8 mouse cellular contexts compared by ENCODE assay signal in genomic region chr17:33919351-33920281, GRCm38 (mm10). TPM values are rescaled to one million over a fixed set of nuclear protein-coding genes. Genes with fewer than 3 reads are reported as not detected.
A peak's percentile ranks its signal among the peaks of the same experiment; 100 is the strongest.
DNase-seq lines count a peak whose midpoint lies in the region; ATAC-seq lines count a peak whose summit lies in the region.

No protein-coding gene starts in this region.

- peak overlapping the region; percentile 49; the same call in 1 of the 2 replicates for H3K27ac ChIP-seq in midbrain, embryonic 15.5 days

- H3K27me3 ChIP-seq in midbrain, embryonic 15.5 days (replicated peaks): no peaks in the 10 kb centered on the region

- H3K4me1 ChIP-seq in midbrain, embryonic 15.5 days: peaks cover 44% of the 10 kb centered on the region

- no peaks in the 10 kb centered on the region for H3K9me3 ChIP-seq in midbrain, embryonic 15.5 days

- H3K9ac ChIP-seq in midbrain, embryonic 15.5 days: peak overlapping the region; percentile 37

- intact Hi-C loops in gastrocnemius, postnatal 14 days (cut with DNase I; ENCODE audit: low total_unique reads): no loop called here

- WGBS in midbrain, embryonic 15.5 days: 1% methylated on average over 52 of the region's 52 CpGs

- no peaks in the 10 kb centered on the region; the same call in 1 of the 2 replicates for H3K36me3 ChIP-seq in midbrain, embryonic 15.5 days (replicated peaks)

- peak; percentile 59 to 65 for DNase-seq in right cerebral cortex, postnatal 10 days (ENCODE audit: low spot score in 2 of 2)
- no peak for DNase-seq in right cerebral cortex, postnatal 36 days (ENCODE audit: low spot score in 2 of 2)
- DNase-seq in cerebellum, postnatal 25 days: peak; percentile 59 to 76
- DNase-seq in gastrocnemius, postnatal 14 days: peak; percentile 75
- DNase-seq in induced T-regulatory cell, adult 2 months (ENCODE audit: low read depth): peak; percentile 96
- peak; percentile 92 for DNase-seq in liver
- DNase-seq in spleen, postnatal 36 days (ENCODE audit: low spot score in 2 of 2): peak; percentile 94 to 95

- ATAC-seq in midbrain, embryonic 15.5 days (replicated peaks): no peak

- peak overlapping the region; percentile 32 for H3K4me3 ChIP-seq in midbrain, embryonic 15.5 days

- H3K4me2 ChIP-seq in midbrain, embryonic 15.5 days: peak overlapping the region; percentile 56

RNA-seq across cellular contexts. Expression of gene Zbtb22, which starts 3.9 kb away (rescaled TPM):
- 10 to 100 TPM; 13.5 to 16.1 TPM for total RNA-seq in gastrocnemius, postnatal 14 days (2021)
- 18.1 and 18.3 TPM in 2 replicates for polyA plus RNA-seq in midbrain, embryonic 15.5 days (2015; fragmentation: Nextera tagmentation; extraction: Ambion mirVana)

RNA-seq across cellular contexts. Expression of gene Tapbp, which starts 3.9 kb away (rescaled TPM):
- 10 to 100 TPM; 32.9 to 35.7 TPM for total RNA-seq in gastrocnemius, postnatal 14 days (2021)
- polyA plus RNA-seq in midbrain, embryonic 15.5 days (2015; fragmentation: Nextera tagmentation; extraction: Ambion mirVana): 23.6 and 28.6 TPM in 2 replicates

RNA-seq across cellular contexts. Expression of gene Rgl2, which starts 9.7 kb away (rescaled TPM):
- total RNA-seq in gastrocnemius, postnatal 14 days (2021): 10 to 100 TPM; 24.4 to 24.7 TPM
- polyA plus RNA-seq in midbrain, embryonic 15.5 days (2015; fragmentation: Nextera tagmentation; extraction: Ambion mirVana): 60.9 and 61.1 TPM in 2 replicates

RNA-seq across cellular contexts. Expression of gene Daxx, which starts 10.4 kb away (rescaled TPM):
- 10 to 100 TPM; 10.2 to 13.8 TPM for total RNA-seq in gastrocnemius, postnatal 14 days (2021)
- polyA plus RNA-seq in midbrain, embryonic 15.5 days (2015; fragmentation: Nextera tagmentation; extraction: Ambion mirVana): 59.4 and 61.1 TPM in 2 replicates

RNA-seq across cellular contexts. Expression of gene Platr17, which starts 14.7 kb away (rescaled TPM):
- total RNA-seq in gastrocnemius, postnatal 14 days (2021): not detected
- polyA plus RNA-seq in midbrain, embryonic 15.5 days (2015; fragmentation: Nextera tagmentation; extraction: Ambion mirVana): 0.50 and 0.51 TPM in 2 replicates

Comparison
In these comparisons a context has a peak if more than half of its experiments do, and no peak if none do; other contexts are left out.
1. DNase-seq: peak in right cerebral cortex, postnatal 10 days (2 of 2), cerebellum, postnatal 25 days (2 of 2), gastrocnemius, postnatal 14 days (single experiment), induced T-regulatory cell, adult 2 months (single experiment), liver (single experiment) and spleen, postnatal 36 days (2 of 2); none in right cerebral cortex, postnatal 36 days (0 of 2).